Mouse (Mus musculus): ENCODE measurements around the gene Gm37240. TPM values are rescaled to one million over a fixed set of nuclear protein-coding genes. Genes with fewer than 3 reads are reported as not detected.

Gene Gm37240
- polyA plus RNA-seq, 1 experiment = 1.0 TPM

DNA sequence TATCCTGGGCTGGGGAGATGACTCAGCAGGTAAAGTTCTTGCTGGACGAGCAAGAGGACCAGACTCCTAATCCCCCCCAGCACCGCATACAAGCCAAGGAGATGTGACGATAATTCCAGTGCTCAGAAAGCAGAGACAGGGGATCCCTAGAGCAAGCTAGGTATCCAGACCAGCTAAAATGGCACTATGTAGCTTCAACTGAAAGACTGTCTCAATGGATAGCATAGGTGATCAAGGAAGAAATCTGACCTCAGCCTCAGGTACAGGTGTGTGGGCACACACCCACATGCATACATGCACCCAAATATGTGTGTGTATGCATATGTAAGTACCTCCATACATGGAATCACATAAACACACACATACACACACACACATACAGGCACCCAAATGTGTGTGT lies 161.3 kb downstream of the Gm37240 start:
- WGBS = 75% methylated on average over 3 of the region's 3 CpGs
- no peak overlapping the region for H3K27ac ChIP-seq (ENCODE audit: control insufficient read depth, insufficient read depth, low read depth, low read length, poor library complexity)
- no peaks in the 10 kb centered on the region; the same call in 1 of the 2 replicates for H3K4me1 ChIP-seq (ENCODE audit: control insufficient read depth, insufficient read depth, low read length)
- H3K4me3 ChIP-seq (replicated peaks; ENCODE audit: control insufficient read depth, low read depth, low read length) = no peak overlapping the region
- no peak for TF ChIP-seq POLR2A (IDR thresholded peaks at IDR 0.05; ENCODE audit: borderline replicate concordance, control insufficient read depth, low read depth, low read length)
- TF ChIP-seq CTCF (IDR thresholded peaks at IDR 0.05; ENCODE audit: control insufficient read depth, insufficient read depth, low read length) = no peak

GRCm38 (mm10) chr3:85725110-85725509 lies 162.2 kb downstream of the Gm37240 start:
- no peaks in the 10 kb centered on the region; the same call in 1 of the 2 replicates for H3K4me1 ChIP-seq (ENCODE audit: control insufficient read depth, insufficient read depth, low read length)
- TF ChIP-seq CTCF (IDR thresholded peaks at IDR 0.05; ENCODE audit: control insufficient read depth, insufficient read depth, low read length) = no peak
- TF ChIP-seq POLR2A (IDR thresholded peaks at IDR 0.05; ENCODE audit: borderline replicate concordance, control insufficient read depth, low read depth, low read length) = no peak
- no peak overlapping the region for H3K4me3 ChIP-seq (replicated peaks; ENCODE audit: control insufficient read depth, low read depth, low read length)
- WGBS = 52% methylated on average over 2 of the region's 2 CpGs
- H3K27ac ChIP-seq (ENCODE audit: control insufficient read depth, insufficient read depth, low read depth, low read length, poor library complexity) = no peak overlapping the region

DNA sequence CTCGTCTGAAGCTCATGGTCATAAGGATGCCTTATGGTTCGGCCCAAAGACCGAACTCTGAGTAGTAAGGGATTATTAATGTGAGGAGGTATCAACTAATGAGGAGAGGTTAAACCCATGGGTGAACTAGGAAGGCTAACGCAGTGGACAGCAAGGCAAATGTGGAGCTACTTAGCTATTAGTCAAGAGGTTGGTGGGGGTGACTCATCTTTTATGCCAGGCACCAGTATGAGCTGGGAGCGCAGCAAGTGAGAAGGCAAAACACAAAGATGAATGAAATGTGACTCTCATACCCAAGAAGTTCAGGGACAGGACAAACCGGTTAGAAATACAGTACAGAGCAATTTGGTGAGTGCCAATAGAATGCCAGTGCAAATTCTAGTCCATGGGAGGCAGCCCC lies 164.7 kb downstream of the Gm37240 start:
- no peak overlapping the region for H3K27ac ChIP-seq (ENCODE audit: control insufficient read depth, insufficient read depth, low read depth, low read length, poor library complexity)

DNA sequence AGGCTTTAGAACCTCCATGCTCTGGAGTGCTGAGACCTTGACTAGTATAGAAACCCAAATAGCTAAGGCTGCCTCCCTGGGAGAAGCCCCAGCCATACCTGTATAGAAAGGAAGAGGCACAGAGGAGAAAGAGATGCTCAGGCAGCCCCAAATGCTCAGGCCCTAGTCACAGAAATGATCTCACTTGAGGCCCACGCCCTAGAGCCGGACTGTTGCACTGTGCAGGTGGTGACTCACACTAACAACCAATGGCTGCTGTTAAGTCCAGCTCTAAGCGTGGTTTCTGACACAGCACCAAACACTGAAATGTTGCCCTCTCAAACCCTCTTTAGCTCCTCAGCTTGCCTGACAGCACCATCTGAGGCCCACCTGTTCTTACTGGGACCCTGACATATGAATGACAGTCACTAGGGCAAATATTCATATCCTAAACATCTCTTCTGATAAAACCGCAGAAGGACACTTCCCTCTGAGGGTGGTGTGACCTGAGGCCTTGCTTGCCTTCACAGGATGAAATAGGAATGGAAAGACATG lies 171.5 kb downstream of the Gm37240 start:
- TF ChIP-seq CTCF (IDR thresholded peaks at IDR 0.05; ENCODE audit: control insufficient read depth, insufficient read depth, low read length) = no peak
- TF ChIP-seq POLR2A (IDR thresholded peaks at IDR 0.05; ENCODE audit: borderline replicate concordance, control insufficient read depth, low read depth, low read length) = no peak
- no peak overlapping the region for H3K27ac ChIP-seq (ENCODE audit: control insufficient read depth, insufficient read depth, low read depth, low read length, poor library complexity)
- no peak overlapping the region for H3K4me3 ChIP-seq (replicated peaks; ENCODE audit: control insufficient read depth, low read depth, low read length)
- 80% methylated on average over 4 of the region's 4 CpGs for WGBS
- H3K4me1 ChIP-seq (ENCODE audit: control insufficient read depth, insufficient read depth, low read length) = no peaks in the 10 kb centered on the region

More for the DNA sequence above, 164.7 kb downstream of the Gm37240 start:
- TF ChIP-seq POLR2A (IDR thresholded peaks at IDR 0.05; ENCODE audit: borderline replicate concordance, control insufficient read depth, low read depth, low read length) (no peak), CTCF (IDR thresholded peaks at IDR 0.05; ENCODE audit: control insufficient read depth, insufficient read depth, low read length) (no peak)
- H3K4me1 ChIP-seq (ENCODE audit: control insufficient read depth, insufficient read depth, low read length) = no peaks in the 10 kb centered on the region; the same call in 1 of the 2 replicates
- no peak overlapping the region for H3K4me3 ChIP-seq (replicated peaks; ENCODE audit: control insufficient read depth, low read depth, low read length)
- WGBS = 89% methylated on average over 6 of the region's 6 CpGs

GRCm38 (mm10) chr3:85713936-85714709 lies 173.2 kb downstream of the Gm37240 start:
- Histone ChIP-seq H3K27ac (ENCODE audit: control insufficient read depth, insufficient read depth, low read depth, low read length, poor library complexity) (no peak overlapping the region), H3K4me1 (ENCODE audit: control insufficient read depth, insufficient read depth, low read length) (no peaks in the 10 kb centered on the region), H3K4me3 (replicated peaks; ENCODE audit: control insufficient read depth, low read depth, low read length) (no peak overlapping the region)
- 40% methylated on average over 7 of the region's 7 CpGs for WGBS
- TF ChIP-seq CTCF (IDR thresholded peaks at IDR 0.05; ENCODE audit: control insufficient read depth, insufficient read depth, low read length) = no peak
- TF ChIP-seq POLR2A (IDR thresholded peaks at IDR 0.05; ENCODE audit: borderline replicate concordance, control insufficient read depth, low read depth, low read length) = no peak

DNA sequence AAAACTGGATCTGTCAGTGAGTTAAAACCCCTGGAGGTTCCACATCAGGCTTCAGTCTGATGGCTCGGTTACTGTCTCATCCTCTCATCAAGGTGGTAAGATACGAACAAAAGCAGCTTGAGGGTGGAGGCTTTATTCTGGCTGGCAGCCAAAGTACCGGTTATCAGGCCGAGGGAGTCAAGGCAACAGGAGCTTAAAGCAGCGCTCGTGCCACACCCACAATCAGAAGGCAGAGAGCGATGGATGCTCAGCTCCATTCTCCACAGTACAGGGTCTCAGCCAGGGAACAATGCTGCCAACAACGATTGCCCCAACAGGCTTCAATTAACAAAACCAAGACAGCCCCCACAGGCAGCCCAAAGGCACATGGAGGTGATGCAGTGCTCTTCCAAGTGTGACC lies 176.6 kb downstream of the Gm37240 start:
- Histone ChIP-seq H3K27ac (ENCODE audit: control insufficient read depth, insufficient read depth, low read depth, low read length, poor library complexity) (no peak overlapping the region), H3K4me1 (ENCODE audit: control insufficient read depth, insufficient read depth, low read length) (no peaks in the 10 kb centered on the region), H3K4me3 (replicated peaks; ENCODE audit: control insufficient read depth, low read depth, low read length) (no peak overlapping the region)
- TF ChIP-seq POLR2A (IDR thresholded peaks at IDR 0.05; ENCODE audit: borderline replicate concordance, control insufficient read depth, low read depth, low read length) (no peak), CTCF (IDR thresholded peaks at IDR 0.05; ENCODE audit: control insufficient read depth, insufficient read depth, low read length) (no peak)
- 58% methylated on average over 8 of the region's 8 CpGs for WGBS

GRCm38 (mm10) chr3:85707421-85707820 lies 179.9 kb downstream of the Gm37240 start:
- TF ChIP-seq CTCF (IDR thresholded peaks at IDR 0.05; ENCODE audit: control insufficient read depth, insufficient read depth, low read length) (peak; percentile 50), POLR2A (IDR thresholded peaks at IDR 0.05; ENCODE audit: borderline replicate concordance, control insufficient read depth, low read depth, low read length) (no peak)

GRCm38 (mm10) chr3:85703141-85703882 lies 184.0 kb downstream of the Gm37240 start:
- Histone ChIP-seq H3K4me1 (ENCODE audit: control insufficient read depth, insufficient read depth, low read length) (no peaks in the 10 kb centered on the region), H3K4me3 (replicated peaks; ENCODE audit: control insufficient read depth, low read depth, low read length) (no peak overlapping the region), H3K27ac (ENCODE audit: control insufficient read depth, insufficient read depth, low read depth, low read length, poor library complexity) (no peak overlapping the region)
- 51% methylated on average over 6 of the region's 6 CpGs for WGBS
- no peak for TF ChIP-seq POLR2A (IDR thresholded peaks at IDR 0.05; ENCODE audit: borderline replicate concordance, control insufficient read depth, low read depth, low read length)
- no peak for TF ChIP-seq CTCF (IDR thresholded peaks at IDR 0.05; ENCODE audit: control insufficient read depth, insufficient read depth, low read length)

More at GRCm38 (mm10) chr3:85707421-85707820, 179.9 kb downstream of the Gm37240 start:
- no peak overlapping the region for H3K27ac ChIP-seq (ENCODE audit: control insufficient read depth, insufficient read depth, low read depth, low read length, poor library complexity)
- WGBS = 33% methylated on average over 7 of the region's 7 CpGs
- no peak overlapping the region for H3K4me3 ChIP-seq (replicated peaks; ENCODE audit: control insufficient read depth, low read depth, low read length)
- H3K4me1 ChIP-seq (ENCODE audit: control insufficient read depth, insufficient read depth, low read length) = no peaks in the 10 kb centered on the region
